Mouse (Mus musculus) CH12.LX (cell line): ENCODE measurements around the gene Mettl1. TPM values are rescaled to one million over a fixed set of nuclear protein-coding genes. Genes with fewer than 3 reads are reported as not detected.
A peak's percentile ranks its signal among the peaks of the same experiment; 100 is the strongest.

Source experiments
- DNase-seq: peaks from one replicate; pipeline ENCODE4 v3.0.0-alpha.2; 2013; ENCODE audit errors: extremely low read depth
- H3K27ac ChIP-seq: 2 replicates; pipeline ENCODE4 v1.5.1; 2012; ENCODE audit warnings: low read depth, mild to moderate bottlenecking, control low read depth, moderate library complexity; ENCODE audit not compliant: insufficient read depth
- H3K27me3 ChIP-seq: replicated peaks from 2 replicates; pipeline ENCODE3; 2012; ENCODE audit warnings: inconsistent platforms
- H3K36me3 ChIP-seq, 2 experiments: replicated peaks in 1 of 2; 2 replicates each; pipeline versions ENCODE3 to v1.6.1; 2012; ENCODE audit warnings: inconsistent platforms in 1 of 2, low read length in 1 of 2, mild to moderate bottlenecking in 1 of 2, mixed read lengths in 1 of 2, moderate library complexity in 1 of 2; ENCODE audit not compliant: control insufficient read depth in 1 of 2, insufficient read depth in 1 of 2
- H3K4me1 ChIP-seq, 2 experiments: 2 replicates each; pipeline ENCODE4 v1.6.1; 2012; ENCODE audit warnings: inconsistent platforms in 1 of 2, moderate library complexity in 1 of 2; ENCODE audit not compliant: insufficient read depth in 2 of 2, control insufficient read depth in 1 of 2
- H3K4me2 ChIP-seq: 2 replicates; pipeline ENCODE4 v1.6.1; 2012; ENCODE audit warnings: low read depth, mild to moderate bottlenecking, control low read depth; ENCODE audit not compliant: poor library complexity, insufficient read depth, severe bottlenecking
- H3K4me3 ChIP-seq, 3 experiments: fragments of 150-350 bp in 1 of 3; sonication (generic) in 1 of 3; replicated peaks in 1 of 3; 2 replicates each; pipeline versions ENCODE3 to v1.5.1; 2011 to 2012; ENCODE audit warnings: low read depth in 2 of 3, low read length in 2 of 3, mild to moderate bottlenecking in 2 of 3, moderate library complexity in 2 of 3, control low read depth in 1 of 3, improper control_type of control experiment in 1 of 3, inconsistent platforms in 1 of 3, mixed read lengths in 1 of 3; ENCODE audit not compliant: poor library complexity in 1 of 3
- H3K79me2 ChIP-seq: replicated peaks from 2 replicates; pipeline ENCODE4 v1.6.1; 2012; ENCODE audit warnings: mild to moderate bottlenecking, moderate library complexity; ENCODE audit not compliant: control insufficient read depth, poor library complexity, insufficient read depth, severe bottlenecking; ENCODE audit errors: extremely low read depth
- H3K9ac ChIP-seq: 2 replicates; pipeline ENCODE4 v1.6.1; 2012; ENCODE audit warnings: low read depth, mild to moderate bottlenecking, control low read depth, moderate library complexity; ENCODE audit not compliant: insufficient read depth
- H3K9me3 ChIP-seq: replicated peaks from 2 replicates; pipeline ENCODE3; 2012; ENCODE audit warnings: low read length, inconsistent platforms, mixed read lengths
- BHLHE40 ChIP-seq: IDR thresholded peaks from 2 replicates; pipeline ENCODE4 v1.6.1; 2011; ENCODE audit warnings: mild to moderate bottlenecking, low read depth, low read length, improper control_type of control experiment
- CHD2 ChIP-seq: IDR thresholded peaks from 2 replicates; pipeline ENCODE4 v1.6.1; 2011; ENCODE audit warnings: low read length, improper control_type of control experiment
- CTCF ChIP-seq, 2 experiments: IDR thresholded peaks in 1 of 2; conservative IDR thresholded peaks in 1 of 2; 2 replicates each; pipeline ENCODE4 v1.5.1; 2011 to 2012; ENCODE audit warnings: low read depth in 2 of 2, low read length in 2 of 2, improper control_type of control experiment in 1 of 2, inconsistent platforms in 1 of 2, mild to moderate bottlenecking in 1 of 2, moderate library complexity in 1 of 2
- E2F4 ChIP-seq: IDR thresholded peaks from 2 replicates; pipeline ENCODE4 v1.6.1; 2011; ENCODE audit warnings: low read depth, low read length, improper control_type of control experiment; ENCODE audit not compliant: insufficient replicate concordance
- ELF1 ChIP-seq: IDR thresholded peaks from 2 replicates; pipeline ENCODE4 v1.6.1; 2014; ENCODE audit warnings: low read depth, mild to moderate bottlenecking, inconsistent platforms, low read length, improper control_type of control experiment
- EP300 ChIP-seq: IDR thresholded peaks from 2 replicates; pipeline ENCODE4 v1.6.1; 2011; ENCODE audit warnings: low read length, improper control_type of control experiment
- ETS1 ChIP-seq: conservative IDR thresholded peaks from 2 replicates; pipeline ENCODE4 v1.6.1; 2012; ENCODE audit warnings: low read depth, mild to moderate bottlenecking, inconsistent platforms, low read length, improper control_type of control experiment, moderate library complexity
- GABPA ChIP-seq: IDR thresholded peaks from 2 replicates; pipeline ENCODE4 v1.6.1; 2012; ENCODE audit warnings: low read depth, low read length, improper control_type of control experiment, inconsistent platforms; ENCODE audit not compliant: insufficient replicate concordance
- HCFC1 ChIP-seq: IDR thresholded peaks from 2 replicates; pipeline ENCODE4 v1.6.1; 2012; ENCODE audit warnings: low read depth, mild to moderate bottlenecking, inconsistent platforms, low read length, improper control_type of control experiment
- IRF4 ChIP-seq: IDR thresholded peaks from 2 replicates; pipeline ENCODE4 v1.6.1; 2014; ENCODE audit warnings: low read depth, mild to moderate bottlenecking, inconsistent platforms, low read length, improper control_type of control experiment
- JUN ChIP-seq: IDR thresholded peaks from 2 replicates; pipeline ENCODE4 v1.6.1; 2011; ENCODE audit warnings: low read depth, mild to moderate bottlenecking, low read length, improper control_type of control experiment, moderate library complexity; ENCODE audit not compliant: insufficient read depth
- JUND ChIP-seq: conservative IDR thresholded peaks from 2 replicates; pipeline ENCODE4 v1.6.1; 2011; ENCODE audit warnings: low read depth, low read length, improper control_type of control experiment
- KAT2A ChIP-seq: IDR thresholded peaks from 2 replicates; pipeline ENCODE4 v1.6.1; 2012; ENCODE audit warnings: low read length, improper control_type of control experiment, inconsistent platforms; ENCODE audit not compliant: insufficient replicate concordance
- MAX ChIP-seq: IDR thresholded peaks from 2 replicates; pipeline ENCODE4 v1.6.1; 2011; ENCODE audit warnings: low read length, improper control_type of control experiment
- MEF2A ChIP-seq: IDR thresholded peaks from 2 replicates; pipeline ENCODE4 v1.6.1; 2014; ENCODE audit warnings: low read depth, mild to moderate bottlenecking, inconsistent platforms, low read length, improper control_type of control experiment, borderline replicate concordance
- MXI1 ChIP-seq: IDR thresholded peaks from 2 replicates; pipeline ENCODE4 v1.6.1; 2011; ENCODE audit warnings: mild to moderate bottlenecking, low read depth, low read length, improper control_type of control experiment
- MYC ChIP-seq: IDR thresholded peaks from 2 replicates; pipeline ENCODE4 v1.6.1; 2011; ENCODE audit warnings: low read depth, mild to moderate bottlenecking, improper control_type of control experiment, low read length
- NELFE ChIP-seq: IDR thresholded peaks from 2 replicates; pipeline ENCODE4 v1.6.1; 2011; ENCODE audit warnings: low read depth, low read length, improper control_type of control experiment
- POLR2A ChIP-seq: IDR thresholded peaks from 2 replicates; pipeline ENCODE4 v1.6.1; 2011; ENCODE audit warnings: low read depth, mild to moderate bottlenecking, improper control_type of control experiment, low read length
- POLR2AphosphoS2 ChIP-seq: IDR thresholded peaks from 2 replicates; pipeline ENCODE4 v1.6.1; 2011; ENCODE audit warnings: low read depth, low read length, improper control_type of control experiment
- RAD21 ChIP-seq: IDR thresholded peaks from 2 replicates; pipeline ENCODE4 v1.6.1; 2011; ENCODE audit warnings: low read depth, mild to moderate bottlenecking, low read length, improper control_type of control experiment, moderate library complexity
- RCOR1 ChIP-seq: conservative IDR thresholded peaks from 2 replicates; pipeline ENCODE4 v1.6.1; 2012; ENCODE audit warnings: low read depth, mild to moderate bottlenecking, inconsistent platforms, low read length, improper control_type of control experiment
- SMC3 ChIP-seq: IDR thresholded peaks from 2 replicates; pipeline ENCODE4 v1.6.1; 2011; ENCODE audit warnings: low read depth, low read length, improper control_type of control experiment
- TBP ChIP-seq: conservative IDR thresholded peaks from 2 replicates; pipeline ENCODE4 v1.6.1; 2011; ENCODE audit warnings: low read depth, low read length, improper control_type of control experiment
- TCF12 ChIP-seq: IDR thresholded peaks from 2 replicates; pipeline ENCODE4 v1.6.1; 2014; ENCODE audit warnings: low read depth, mild to moderate bottlenecking, inconsistent platforms, low read length, improper control_type of control experiment
- UBTF ChIP-seq: IDR thresholded peaks from 2 replicates; pipeline ENCODE4 v1.6.1; 2012; ENCODE audit warnings: low read depth, mild to moderate bottlenecking, inconsistent platforms, low read length, improper control_type of control experiment, moderate library complexity
- USF1 ChIP-seq: IDR thresholded peaks from 2 replicates; pipeline ENCODE4 v1.6.1; 2014; ENCODE audit warnings: low read depth, mild to moderate bottlenecking, inconsistent platforms, low read length, improper control_type of control experiment
- USF2 ChIP-seq: conservative IDR thresholded peaks from 2 replicates; pipeline ENCODE4 v1.6.1; 2011; ENCODE audit warnings: low read depth, low read length, improper control_type of control experiment
- ZMIZ1 ChIP-seq: IDR thresholded peaks from 2 replicates; pipeline ENCODE4 v1.6.1; 2012; ENCODE audit warnings: low read depth, mild to moderate bottlenecking, inconsistent platforms, low read length, improper control_type of control experiment
- dilution Hi-C: fragments of 300-500 bp; cut with MboI; formaldehyde crosslinking; loops from 2 replicates; pipeline ENCODE4 v1.14.3; 2020; ENCODE audit warnings: low sequenced_read_pairs; ENCODE audit not compliant: extremely low pct_unique_long_range_greater_than_20kb, extremely low pct_ligation_motif_present
- in situ Hi-C: fragments of 300-500 bp; cut with MboI; formaldehyde crosslinking; loops from 3 replicates; pipeline ENCODE4 v1.14.3; 2019; ENCODE audit warnings: low sequenced_read_pairs, low pct_ligation_motif_present, low pct_unique_long_range_greater_than_20kb, mixed read lengths
- polyA plus RNA-seq: library from polyadenylated mRNA; unstranded; fragments of >175 nt; gene quantifications from 2 replicates; pipeline ENCODE4 v1.2.1, GENCODE M21; 2012; ENCODE audit warnings: low read depth; ENCODE audit not compliant: insufficient read length
- total RNA-seq, 2 experiments: library from RNA; depleted of rRNA; stranded (reverse); fragments of 300-350 nt in 1 of 2; fragments of >200 nt in 1 of 2; gene quantifications; 2 replicates each; pipeline ENCODE4 v1.2.3; 2012 to 2014

Mettl1 gene
- total and polyA plus RNA-seq, 3 experiments = 21.6 to 49.4 (median 28.4) TPM

- DNase-seq = no peak
- dilution Hi-C loops = no loop called here
- Histone ChIP-seq H3K4me3 (no peak overlapping the region), H3K79me2 (no peaks in the 10 kb centered on the region), H3K27ac (no peak overlapping the region), H3K4me1 (no peaks in the 10 kb centered on the region), H3K36me3 (peaks cover 14 to 60% of the 10 kb centered on the region in 2 experiments)
- in situ Hi-C loops = no loop called here
- TF ChIP-seq CTCF (conservative IDR thresholded peaks at IDR 0.05 in 1 of 2, IDR thresholded peaks at IDR 0.05 in 1 of 2; ENCODE audit: low read depth in 2 of 2, low read length in 2 of 2) (0 out of 4 replicates have a peak, but pooled peaks of 1 of the 2 experiments have one; percentile 9), TCF12 (no peak)
- TF ChIP-seq, all 38 proteins: peak for 1
- Histone ChIP-seq H3K9ac (no peak overlapping the region), H3K9me3 (no peaks in the 10 kb centered on the region), H3K4me2 (no peak overlapping the region), H3K27me3 (no peaks in the 10 kb centered on the region)
These were observed 22.8 kb upstream of the Mettl1 start for GRCm38 (mm10) chr10:127018422-127018821.

- Histone ChIP-seq H3K4me2 (peak within 1 kb of the TSS; percentile 23), H3K27me3 (no peaks in the 10 kb centered on the region), H3K36me3 (peaks cover 32 to 46% of the 10 kb centered on the region in 2 experiments), H3K79me2 (peaks cover 2% of the 10 kb centered on the region; the same call in 1 of the 2 replicates), H3K4me1 (peaks cover 4 to 16% of the 10 kb centered on the region in 2 experiments), H3K27ac (peak within 1 kb of the TSS; percentile 65), H3K9me3 (no peaks in the 10 kb centered on the region), H3K9ac (peak within 1 kb of the TSS; percentile 98), H3K4me3 (peak within 1 kb of the TSS; percentile 58 to 99 (median 97))
- in situ Hi-C loops (no loop called here), dilution Hi-C loops (no loop called here)
- DNase-seq = peak; percentile 84
- TF ChIP-seq KAT2A (peak; percentile 82; the same call in 1 of the 2 replicates), MEF2A (peak; percentile 75; the same call in 1 of the 2 replicates), ZMIZ1 (peak; percentile 82), RAD21 (peak; percentile 61), TCF12 (peak; percentile 82), ETS1 (peak; percentile 33; the same call in 1 of the 2 replicates), POLR2A (peak; percentile 87), ELF1 (peak; percentile 79), EP300 (no peak), HCFC1 (peak; percentile 85), JUN (no peak; the same call in 1 of the 2 replicates), MAX (peak; percentile 95), SMC3 (peak; percentile 76), MXI1 (peak; percentile 92), CTCF (conservative IDR thresholded peaks at IDR 0.05 in 1 of 2, IDR thresholded peaks at IDR 0.05 in 1 of 2; ENCODE audit: low read depth in 2 of 2, low read length in 2 of 2) (peak; percentile 60 to 92), POLR2AphosphoS2 (no peak; the same call in 1 of the 2 replicates), IRF4 (peak; percentile 82), BHLHE40 (peak; percentile 89), USF1 (no peak), NELFE (peak; percentile 71), USF2 (no peak), UBTF (no peak), CHD2 (peak; percentile 54; the same call in 1 of the 2 replicates), RCOR1 (no peak), JUND (0 out of 2 replicates have a peak, but pooled peaks have one; percentile 23), GABPA (peak; percentile 35; the same call in 1 of the 2 replicates), TBP (peak; percentile 50; the same call in 1 of the 2 replicates), E2F4 (peak; percentile 94; the same call in 1 of the 2 replicates), MYC (peak; percentile 98)
These were observed 10.6 kb upstream of the Mettl1 start, which contains the start of gene Tsfm for GRCm38 (mm10) chr10:127030336-127031296. Gene Tsfm, minus strand, starts transcription at chr10:127030840.
